Mouse (Mus musculus): ENCODE results near the gene Tuba1c.

Tuba1c gene

DNA sequence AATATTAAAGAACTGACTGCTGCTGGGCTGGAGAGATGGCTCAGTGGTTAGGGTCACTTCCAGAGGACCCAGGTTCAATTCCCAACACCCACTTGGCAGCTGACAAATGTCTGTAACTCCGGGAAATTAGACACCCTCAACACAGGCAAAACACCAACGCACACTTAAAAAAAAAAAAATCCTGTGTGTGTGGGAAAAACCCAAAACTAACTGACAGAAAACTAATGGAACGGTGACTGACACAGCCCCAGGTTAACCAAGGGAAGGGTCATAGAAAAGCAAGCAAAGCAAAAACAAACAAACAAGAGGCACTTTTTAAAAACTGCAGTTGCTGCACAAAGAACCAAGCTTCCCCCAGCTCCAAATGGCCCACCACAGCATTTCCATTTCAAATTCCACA is 17.7 kb upstream of the Tuba1c start:
- DNase-seq (ENCODE audit: low read depth, low spot score): no peak
- H3K36me3 ChIP-seq (ENCODE audit: control insufficient read depth, insufficient read depth, low read length, poor library complexity, severe bottlenecking): no peaks in the 10 kb centered on the region
- H3K27me3 ChIP-seq (ENCODE audit: control insufficient read depth, insufficient read depth, low read length, poor library complexity, severe bottlenecking): no peaks in the 10 kb centered on the region

DNA sequence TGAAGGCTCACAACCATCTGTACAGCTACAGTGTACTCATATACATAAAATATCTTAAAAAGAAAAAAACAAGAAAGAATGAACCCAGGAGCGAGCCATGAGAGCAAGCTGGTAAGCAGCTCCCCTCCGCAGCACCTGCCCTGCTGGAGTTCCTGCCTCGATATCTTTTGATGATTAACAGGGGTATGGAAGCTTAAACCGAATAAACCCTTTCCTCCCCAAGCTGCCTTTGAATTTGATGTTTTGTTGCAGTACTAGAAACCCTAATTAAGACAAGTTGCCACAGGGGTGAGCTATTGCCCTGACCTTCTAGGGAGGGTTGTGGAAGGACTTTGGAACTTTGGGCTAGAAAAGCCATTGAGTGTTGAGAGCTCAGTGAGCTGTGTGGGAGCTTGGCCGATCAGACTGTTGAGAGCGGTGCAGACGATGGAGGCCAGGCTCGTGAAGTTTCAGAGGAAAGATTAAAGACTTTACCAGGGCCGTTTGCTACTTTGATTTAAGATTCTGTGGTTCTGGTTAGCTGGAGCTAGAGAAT is 15.1 kb upstream of the Tuba1c start:
- no peak for DNase-seq (ENCODE audit: low read depth, low spot score)
- Histone ChIP-seq H3K36me3 (ENCODE audit: control insufficient read depth, insufficient read depth, low read length, poor library complexity, severe bottlenecking) (no peaks in the 10 kb centered on the region), H3K27me3 (ENCODE audit: control insufficient read depth, insufficient read depth, low read length, poor library complexity, severe bottlenecking) (no peaks in the 10 kb centered on the region)

DNA sequence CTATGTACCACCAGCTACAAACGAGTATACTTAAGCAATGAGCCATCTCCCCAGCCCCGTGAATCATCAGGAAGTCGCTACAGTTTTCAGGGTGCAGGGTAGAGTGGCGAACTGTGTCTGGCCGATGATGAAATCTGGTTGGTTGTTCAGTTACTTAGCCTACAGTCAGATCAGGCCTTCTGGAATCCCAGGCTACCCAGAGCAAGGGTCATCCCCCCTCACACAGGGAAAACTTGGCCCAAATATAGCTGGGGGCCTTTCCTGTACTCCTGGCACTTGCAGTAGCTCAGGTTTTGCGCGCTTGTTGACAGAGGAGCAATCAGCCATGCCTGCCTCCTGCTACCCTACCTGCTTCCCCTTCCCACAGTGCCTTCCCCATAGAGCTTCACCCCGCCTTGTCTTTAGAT is 12.3 kb upstream of the Tuba1c start:
- no peaks in the 10 kb centered on the region for H3K36me3 ChIP-seq (ENCODE audit: control insufficient read depth, insufficient read depth, low read length, poor library complexity, severe bottlenecking)
- DNase-seq (ENCODE audit: low read depth, low spot score): no peak

DNA sequence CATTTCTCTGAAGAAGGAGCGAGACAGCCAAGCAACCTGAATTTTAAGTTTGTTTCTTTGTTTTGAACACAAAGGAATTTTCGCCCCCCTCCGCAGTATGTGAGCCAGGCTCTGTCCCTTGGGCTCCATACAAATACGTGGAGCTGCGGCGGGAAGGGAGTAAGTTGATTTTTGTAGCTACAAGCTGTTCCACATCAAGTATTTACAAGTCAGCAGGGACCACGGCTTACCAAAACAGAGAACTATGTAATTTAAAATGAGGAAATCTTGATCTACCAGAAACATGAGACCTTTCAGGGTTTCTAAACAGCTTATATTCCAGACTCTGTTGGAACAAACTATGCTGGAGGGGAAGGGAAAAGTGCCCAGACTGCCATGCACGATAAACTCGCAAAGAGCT is 11.7 kb upstream of the Tuba1c start:
- H3K27me3 ChIP-seq (ENCODE audit: control insufficient read depth, insufficient read depth, low read length, poor library complexity, severe bottlenecking): no peaks in the 10 kb centered on the region
- no peaks in the 10 kb centered on the region for H3K36me3 ChIP-seq (ENCODE audit: control insufficient read depth, insufficient read depth, low read length, poor library complexity, severe bottlenecking)
- DNase-seq (ENCODE audit: low read depth, low spot score): no peak

More for the DNA sequence above, 12.3 kb upstream of the Tuba1c start:
- H3K27me3 ChIP-seq (ENCODE audit: control insufficient read depth, insufficient read depth, low read length, poor library complexity, severe bottlenecking): no peaks in the 10 kb centered on the region

DNA sequence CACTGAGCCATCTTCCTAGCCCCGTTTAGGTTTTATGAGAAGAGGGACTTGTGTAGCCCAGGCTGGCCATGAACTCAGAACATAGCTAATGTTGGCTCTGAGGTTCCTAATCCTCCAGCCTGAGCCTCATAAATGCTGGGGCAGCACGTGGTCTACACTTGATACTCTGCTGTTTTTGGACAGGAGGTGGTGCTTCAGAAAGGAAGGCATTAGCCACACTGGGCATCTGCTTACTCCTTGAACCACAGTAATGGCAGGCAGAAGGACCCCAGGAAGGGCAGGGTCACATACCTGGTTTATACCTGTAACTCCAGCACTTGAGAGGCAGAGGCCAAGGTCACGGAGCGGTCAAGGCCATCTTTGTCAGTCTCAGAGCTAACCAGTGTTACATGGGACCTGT is 11.1 kb upstream of the Tuba1c start:
- Histone ChIP-seq H3K36me3 (ENCODE audit: control insufficient read depth, insufficient read depth, low read length, poor library complexity, severe bottlenecking) (no peaks in the 10 kb centered on the region), H3K27me3 (ENCODE audit: control insufficient read depth, insufficient read depth, low read length, poor library complexity, severe bottlenecking) (no peaks in the 10 kb centered on the region)
- DNase-seq (ENCODE audit: low read depth, low spot score): no peak

DNA sequence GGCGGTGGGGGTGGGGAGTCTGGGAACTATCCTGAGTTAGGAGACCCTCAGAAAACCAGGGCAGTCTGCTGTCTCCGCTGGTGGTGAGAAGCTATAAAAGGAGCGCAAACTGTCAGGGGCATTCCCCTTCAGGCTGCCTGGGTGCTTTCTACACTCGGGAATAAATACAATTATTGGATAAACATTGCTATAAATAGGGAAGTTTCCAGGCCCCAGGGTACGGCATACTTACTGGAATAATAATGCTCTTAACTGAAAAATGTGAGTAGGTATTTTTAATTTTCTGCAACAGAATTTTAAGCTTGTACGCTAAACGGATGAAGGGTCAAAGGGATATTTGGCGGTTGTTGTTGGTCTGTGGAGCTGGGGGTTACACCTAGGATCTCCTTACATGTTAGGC is 10.3 kb upstream of the Tuba1c start:
- Histone ChIP-seq H3K36me3 (ENCODE audit: control insufficient read depth, insufficient read depth, low read length, poor library complexity, severe bottlenecking) (no peaks in the 10 kb centered on the region), H3K27me3 (ENCODE audit: control insufficient read depth, insufficient read depth, low read length, poor library complexity, severe bottlenecking) (no peaks in the 10 kb centered on the region)
- DNase-seq (ENCODE audit: low read depth, low spot score): no peak

DNA sequence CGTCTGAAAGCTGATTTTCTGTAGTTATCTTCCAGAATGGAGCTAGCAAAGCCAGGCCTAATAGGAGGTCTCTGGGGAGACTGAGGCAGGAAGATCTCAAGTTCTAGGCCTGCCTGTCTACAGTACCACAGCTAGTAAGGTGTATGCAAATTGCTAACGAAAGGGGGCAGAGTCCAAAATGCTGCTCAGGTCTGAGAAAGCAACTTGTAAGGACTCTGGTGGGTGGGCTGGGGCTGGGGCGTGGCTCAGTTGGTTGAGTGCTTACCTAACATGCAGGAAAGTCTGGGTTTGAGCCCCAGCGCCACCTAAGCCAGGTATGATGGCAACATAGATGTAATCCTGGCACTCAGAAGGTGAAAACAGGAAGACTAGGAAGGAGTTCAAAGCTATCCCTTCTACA is 9.5 kb upstream of the Tuba1c start:
- Histone ChIP-seq H3K36me3 (ENCODE audit: control insufficient read depth, insufficient read depth, low read length, poor library complexity, severe bottlenecking) (no peaks in the 10 kb centered on the region), H3K27me3 (ENCODE audit: control insufficient read depth, insufficient read depth, low read length, poor library complexity, severe bottlenecking) (no peaks in the 10 kb centered on the region)
- no peak for DNase-seq (ENCODE audit: low read depth, low spot score)

DNA sequence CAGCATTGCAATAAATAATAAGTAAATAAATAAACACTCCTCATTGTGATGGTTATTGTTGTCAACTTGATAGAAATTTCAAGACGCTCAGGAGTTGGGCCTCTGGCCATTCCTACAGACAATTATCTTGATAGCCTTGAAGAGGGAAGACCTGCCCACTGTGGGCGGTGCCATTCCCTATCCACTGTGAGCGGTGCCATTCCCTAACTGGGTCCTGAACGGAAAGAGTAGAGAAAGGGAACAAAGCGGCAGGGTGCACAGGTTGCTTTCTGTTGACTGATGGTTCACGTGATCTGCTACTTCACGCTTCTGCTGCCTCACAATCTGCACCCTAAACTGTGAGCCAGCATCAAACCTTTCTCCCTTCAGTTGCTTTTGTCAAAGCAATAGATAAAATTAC is 8.4 kb upstream of the Tuba1c start:
- no peaks in the 10 kb centered on the region for H3K27me3 ChIP-seq (ENCODE audit: control insufficient read depth, insufficient read depth, low read length, poor library complexity, severe bottlenecking)
- DNase-seq (ENCODE audit: low read depth, low spot score): no peak
- no peaks in the 10 kb centered on the region for H3K36me3 ChIP-seq (ENCODE audit: control insufficient read depth, insufficient read depth, low read length, poor library complexity, severe bottlenecking)

DNA sequence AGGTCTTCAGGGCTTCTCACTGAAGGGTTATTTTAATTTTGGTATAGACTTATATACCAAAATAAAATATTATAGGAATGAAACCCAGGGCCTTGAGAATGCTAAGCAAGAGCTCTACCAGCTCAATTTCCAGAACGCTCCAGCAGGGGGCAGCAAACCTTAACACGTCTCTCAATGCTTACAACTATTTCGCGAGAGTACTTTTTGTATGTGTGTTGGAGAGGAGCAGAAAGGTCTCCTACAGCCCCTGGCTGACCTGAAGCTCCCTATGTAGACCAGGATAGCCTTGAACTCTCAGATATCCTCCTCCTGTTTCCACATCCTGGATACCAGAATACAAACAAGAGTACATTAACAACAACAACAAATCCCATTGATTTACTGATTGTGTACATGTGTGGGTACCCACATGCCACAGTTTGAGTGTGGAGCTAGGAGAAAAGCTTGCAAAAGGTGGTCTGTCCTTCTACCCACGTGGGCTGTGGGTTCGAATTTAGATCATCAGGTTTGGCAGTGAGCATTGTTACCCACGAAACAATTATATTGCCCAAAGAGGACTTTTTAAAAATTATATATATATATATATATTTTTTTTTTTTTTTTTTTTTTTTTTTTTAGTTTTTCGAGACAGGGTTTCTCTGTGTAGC is 4.9 kb upstream of the Tuba1c start:
- Histone ChIP-seq H3K36me3 (ENCODE audit: control insufficient read depth, insufficient read depth, low read length, poor library complexity, severe bottlenecking) (no peaks in the 10 kb centered on the region), H3K27me3 (ENCODE audit: control insufficient read depth, insufficient read depth, low read length, poor library complexity, severe bottlenecking) (no peaks in the 10 kb centered on the region)
- DNase-seq (ENCODE audit: low read depth, low spot score): peak; percentile 88

DNA sequence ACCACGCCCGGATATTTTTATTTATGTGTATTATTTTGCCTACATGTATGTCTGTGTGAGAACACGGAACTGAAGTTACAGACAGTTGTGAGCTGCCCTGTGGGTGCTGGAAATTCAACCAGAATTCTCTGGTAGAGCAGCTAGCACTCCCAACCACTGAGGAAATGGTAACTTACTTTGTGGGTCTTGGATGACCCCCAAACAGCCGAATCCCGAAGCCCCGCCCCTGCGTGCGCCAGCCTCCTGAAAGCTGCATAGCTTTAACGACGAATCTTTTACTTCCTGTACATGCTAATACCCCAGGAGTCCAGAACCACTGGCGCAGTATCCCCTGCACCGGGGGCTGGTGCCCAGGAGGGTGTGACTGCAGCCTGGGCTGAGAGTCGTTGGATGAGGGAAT is 4.3 kb upstream of the Tuba1c start:
- DNase-seq (ENCODE audit: low read depth, low spot score): no peak
- Histone ChIP-seq H3K36me3 (ENCODE audit: control insufficient read depth, insufficient read depth, low read length, poor library complexity, severe bottlenecking) (no peaks in the 10 kb centered on the region), H3K27me3 (ENCODE audit: control insufficient read depth, insufficient read depth, low read length, poor library complexity, severe bottlenecking) (no peaks in the 10 kb centered on the region)

DNA sequence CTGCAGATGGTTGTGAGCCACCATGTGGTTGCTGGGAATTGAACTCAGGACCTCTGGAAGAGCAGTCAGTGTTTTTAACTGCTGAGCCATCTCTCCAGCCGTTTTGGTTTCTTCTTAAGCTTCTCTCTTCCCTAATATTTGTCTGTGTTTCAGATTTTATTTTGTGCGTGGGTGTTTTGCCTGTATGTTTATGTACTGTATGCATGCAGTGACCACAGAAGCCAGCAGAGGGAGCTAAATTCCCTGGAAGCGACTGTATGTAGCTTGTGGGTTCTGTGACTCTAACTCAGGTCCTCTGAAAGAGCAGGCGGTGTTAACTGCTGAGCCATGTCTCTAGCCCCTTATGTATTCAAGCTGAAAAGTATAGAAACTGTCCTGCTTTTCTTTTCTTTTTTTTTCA is 3.4 kb upstream of the Tuba1c start:
- H3K27me3 ChIP-seq (ENCODE audit: control insufficient read depth, insufficient read depth, low read length, poor library complexity, severe bottlenecking): no peaks in the 10 kb centered on the region
- H3K36me3 ChIP-seq (ENCODE audit: control insufficient read depth, insufficient read depth, low read length, poor library complexity, severe bottlenecking): no peaks in the 10 kb centered on the region
- DNase-seq (ENCODE audit: low read depth, low spot score): peak; percentile 82

DNA sequence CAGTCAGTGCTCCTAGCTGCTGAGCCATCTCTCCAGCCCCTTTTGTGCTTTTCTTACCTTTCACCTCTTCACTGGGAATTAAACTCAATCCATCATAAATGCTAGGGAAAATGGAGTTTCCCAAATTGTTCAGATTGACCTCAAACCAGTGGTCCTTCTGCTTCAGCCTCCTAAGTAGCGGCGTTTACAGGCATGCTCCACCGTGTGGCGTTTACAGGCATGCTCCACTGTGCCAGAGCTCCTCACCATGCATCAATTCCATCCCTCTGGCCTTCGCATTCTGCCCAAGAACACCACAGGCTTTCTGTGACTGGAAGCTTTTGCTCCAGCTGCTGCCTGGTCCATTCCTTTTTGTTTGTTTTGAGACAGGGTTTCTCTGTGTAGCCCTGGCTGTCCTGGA is 2.6 kb upstream of the Tuba1c start:
- H3K27me3 ChIP-seq (ENCODE audit: control insufficient read depth, insufficient read depth, low read length, poor library complexity, severe bottlenecking): no peaks in the 10 kb centered on the region
- no peak for DNase-seq (ENCODE audit: low read depth, low spot score)
- no peaks in the 10 kb centered on the region for H3K36me3 ChIP-seq (ENCODE audit: control insufficient read depth, insufficient read depth, low read length, poor library complexity, severe bottlenecking)

DNA sequence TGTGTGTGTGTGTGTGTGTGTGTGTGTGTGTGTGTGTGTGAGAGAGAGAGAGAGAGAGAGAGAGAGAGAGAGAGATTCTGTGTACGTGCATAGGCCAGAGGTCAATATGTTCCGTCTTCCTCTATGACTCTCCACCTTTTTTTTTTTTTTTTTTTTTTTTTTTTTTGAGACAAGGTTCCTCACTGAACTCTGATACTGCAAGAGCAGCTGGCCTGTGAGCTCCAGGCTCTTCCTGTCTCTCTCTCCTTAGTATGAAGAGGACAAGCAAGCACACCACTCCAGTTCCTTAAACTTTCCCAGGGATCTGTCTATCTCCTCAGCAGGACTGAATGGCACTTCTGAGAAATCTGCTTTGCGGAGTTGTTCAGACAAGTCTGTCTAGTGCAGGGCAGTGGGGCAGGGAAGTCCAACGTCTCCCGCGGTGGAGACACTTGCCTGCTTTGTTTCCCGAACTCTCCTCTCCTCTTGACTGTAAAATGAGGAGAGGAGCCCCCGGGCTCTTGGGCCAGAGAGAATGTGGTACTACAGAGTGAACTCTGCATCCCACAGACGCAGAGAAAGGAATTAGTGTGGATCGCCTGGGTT is 725 bp upstream of the Tuba1c start:
- Histone ChIP-seq H3K36me3 (ENCODE audit: control insufficient read depth, insufficient read depth, low read length, poor library complexity, severe bottlenecking) (no peaks in the 10 kb centered on the region), H3K27me3 (ENCODE audit: control insufficient read depth, insufficient read depth, low read length, poor library complexity, severe bottlenecking) (no peaks in the 10 kb centered on the region)
- peak; percentile 18 for DNase-seq (ENCODE audit: low read depth, low spot score)

DNA sequence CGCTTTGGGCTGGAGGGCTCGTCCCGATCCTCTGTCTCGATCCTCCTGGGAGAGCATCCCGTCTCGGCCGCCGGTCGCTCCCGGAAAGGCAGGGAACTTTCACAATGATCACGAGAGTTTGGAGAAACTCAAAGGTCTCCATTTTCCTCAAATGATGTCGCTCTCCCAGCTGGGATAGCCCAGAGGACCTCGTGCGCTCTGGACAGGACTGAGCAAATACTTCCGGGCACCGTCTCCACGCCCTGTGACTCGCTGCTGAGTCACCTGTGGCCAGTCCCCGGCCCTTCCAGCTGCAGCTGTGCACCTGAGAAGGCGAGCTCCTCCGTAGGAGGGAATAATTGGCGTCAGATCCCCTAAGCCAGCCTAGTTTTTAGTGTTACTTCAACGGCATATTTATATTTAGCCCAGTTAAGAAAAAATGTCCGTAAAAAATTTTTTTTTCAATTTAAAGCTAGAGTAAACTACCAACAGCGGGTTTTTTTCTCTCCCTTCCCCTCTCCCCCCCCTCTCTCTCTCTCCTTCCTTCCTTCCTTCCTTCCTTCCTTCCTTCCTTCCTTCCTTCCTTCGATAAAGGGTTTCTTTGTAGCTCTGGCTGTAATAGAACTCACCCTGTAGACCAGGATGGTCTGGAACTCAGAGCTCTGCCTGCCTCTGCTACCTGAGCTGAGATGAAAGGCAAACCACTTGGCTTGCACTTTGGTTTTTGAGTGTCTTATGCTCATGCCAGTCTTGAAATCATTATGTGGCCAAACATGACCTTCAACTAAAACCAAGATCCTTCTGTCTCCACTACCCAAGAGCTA is 1.1 kb downstream of the Tuba1c start:
- peaks cover 6% of the 10 kb centered on the region for H3K36me3 ChIP-seq (ENCODE audit: control insufficient read depth, insufficient read depth, low read length, poor library complexity, severe bottlenecking)
- DNase-seq (ENCODE audit: low read depth, low spot score): peak; percentile 51
- no peaks in the 10 kb centered on the region for H3K27me3 ChIP-seq (ENCODE audit: control insufficient read depth, insufficient read depth, low read length, poor library complexity, severe bottlenecking)

DNA sequence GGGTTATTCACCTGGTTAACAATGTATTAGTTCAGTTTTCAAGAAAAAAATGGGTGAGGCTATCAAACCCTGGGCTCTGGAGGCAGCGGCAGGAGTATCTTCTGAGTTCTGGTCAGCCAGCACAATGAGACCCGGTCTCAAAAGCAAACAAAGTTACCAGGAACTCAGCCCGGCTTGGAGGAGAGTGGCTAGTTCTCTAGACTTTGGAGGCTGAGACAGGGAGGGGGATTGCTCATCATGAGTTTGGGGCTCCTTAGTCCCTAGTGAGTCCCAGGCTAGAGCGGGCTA is 1.6 kb downstream of the Tuba1c start:
- peaks cover 6% of the 10 kb centered on the region for H3K36me3 ChIP-seq (ENCODE audit: control insufficient read depth, insufficient read depth, low read length, poor library complexity, severe bottlenecking)
- H3K27me3 ChIP-seq (ENCODE audit: control insufficient read depth, insufficient read depth, low read length, poor library complexity, severe bottlenecking): no peaks in the 10 kb centered on the region
- no peak for DNase-seq (ENCODE audit: low read depth, low spot score)
